Mouse (Mus musculus) forebrain, embryonic 14.5 days (tissue): Measurements from ENCODE around the gene Tada2a. TPM values are rescaled to one million over a fixed set of nuclear protein-coding genes. Genes with fewer than 3 reads are reported as not detected.
A peak's percentile ranks its signal among the peaks of the same experiment; 100 is the strongest.

Source experiments
- ATAC-seq: fragments of 200-750 bp; cut with Nextera tagmentation; 2 replicates; pipeline ENCODE4 v1.8.0; 2017; ENCODE audit warnings: mild to moderate bottlenecking, moderate library complexity
- DNase-seq: peaks from one replicate; pipeline ENCODE4 v3.0.0-alpha.2; 2015; ENCODE audit warnings: low spot score
- H3K27ac ChIP-seq: fragments of 300-500 bp; sonication (generic); 2 replicates; pipeline ENCODE4 v1.5.1; 2014; ENCODE audit warnings: low read depth, mild to moderate bottlenecking, control low read depth, low read length, moderate library complexity
- H3K27me3 ChIP-seq: fragments of 300-500 bp; sonication (generic); replicated peaks from 2 replicates; pipeline ENCODE4 v1.6.1; 2014; ENCODE audit warnings: low read length, control low read depth, mixed read lengths; ENCODE audit not compliant: control insufficient read depth, insufficient read depth
- H3K36me3 ChIP-seq: fragments of 300-500 bp; sonication (generic); 2 replicates; pipeline ENCODE4 v1.6.1; 2014; ENCODE audit warnings: low read length, control low read depth; ENCODE audit not compliant: control insufficient read depth, insufficient read depth
- H3K4me1 ChIP-seq: fragments of 300-500 bp; sonication (generic); 2 replicates; pipeline ENCODE4 v1.6.1; 2014; ENCODE audit warnings: antibody characterized with exemption, low read length, control low read depth; ENCODE audit not compliant: control insufficient read depth, insufficient read depth
- H3K4me2 ChIP-seq: fragments of 300-500 bp; sonication (generic); 2 replicates; pipeline ENCODE4 v1.6.1; 2014; ENCODE audit warnings: mild to moderate bottlenecking, control low read depth, low read length
- H3K4me3 ChIP-seq: fragments of 300-500 bp; sonication (generic); 2 replicates; pipeline ENCODE4 v1.5.1; 2014; ENCODE audit warnings: low read depth, low read length, control low read depth
- H3K9ac ChIP-seq: fragments of 300-500 bp; sonication (generic); 2 replicates; pipeline ENCODE4 v1.6.1; 2014; ENCODE audit warnings: mild to moderate bottlenecking, low read length, control low read depth, moderate library complexity
- H3K9me3 ChIP-seq: fragments of 300-500 bp; sonication (generic); replicated peaks from 2 replicates; pipeline ENCODE4 v1.6.1; 2016; ENCODE audit warnings: low read length, control low read depth, mixed read lengths; ENCODE audit not compliant: control insufficient read depth
- WGBS: fragments of 180-500 bp; shearing (Covaris S2); extraction: QIAGEN DNeasy Blood & Tissue Kit; methylation state at CpG from one replicate; pipeline ENCODE4 v1.1.7; 2014; 5-methylcytosine and 5-hydroxymethylcytosine counted together
- polyA plus RNA-seq: library from polyadenylated mRNA; unstranded; fragments of >200 nt; fragmentation: Nextera tagmentation; extraction: Ambion mirVana; gene quantifications from 2 replicates; pipeline ENCODE4 v1.2.1, GENCODE M21; 2014

The Tada2a gene
- polyA plus RNA-seq, 1 experiment from 2014 or later = 34.1 TPM

DNA sequence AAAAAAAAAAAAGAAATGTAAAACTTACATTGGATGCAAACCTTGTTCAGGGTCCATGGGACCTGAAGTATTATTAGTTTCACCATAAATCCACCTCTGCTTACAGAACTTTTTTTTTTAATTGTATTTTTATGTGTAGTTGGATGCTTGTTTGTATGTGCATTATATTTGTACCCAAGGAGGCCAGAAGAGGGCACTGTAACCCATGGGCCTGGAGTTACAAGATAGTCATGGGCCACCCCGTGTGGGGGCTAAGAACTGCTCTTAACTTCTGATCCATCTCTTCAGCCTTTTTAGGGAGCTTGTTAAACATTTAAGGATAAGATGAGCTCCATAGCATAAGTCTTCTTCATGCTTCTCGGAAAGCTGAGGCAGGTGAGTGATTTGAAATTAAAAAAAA, 21.5 kb upstream of the Tada2a start:
- Histone ChIP-seq H3K36me3 (no peaks in the 10 kb centered on the region), H3K4me2 (no peak overlapping the region), H3K9me3 (no peaks in the 10 kb centered on the region), H3K4me3 (no peak overlapping the region), H3K4me1 (no peaks in the 10 kb centered on the region), H3K9ac (no peak overlapping the region), H3K27me3 (no peaks in the 10 kb centered on the region), H3K27ac (no peak overlapping the region)
- DNase-seq (no peak), ATAC-seq (no peak)
- 65% methylated on average over 2 of the region's 2 CpGs for WGBS

DNA sequence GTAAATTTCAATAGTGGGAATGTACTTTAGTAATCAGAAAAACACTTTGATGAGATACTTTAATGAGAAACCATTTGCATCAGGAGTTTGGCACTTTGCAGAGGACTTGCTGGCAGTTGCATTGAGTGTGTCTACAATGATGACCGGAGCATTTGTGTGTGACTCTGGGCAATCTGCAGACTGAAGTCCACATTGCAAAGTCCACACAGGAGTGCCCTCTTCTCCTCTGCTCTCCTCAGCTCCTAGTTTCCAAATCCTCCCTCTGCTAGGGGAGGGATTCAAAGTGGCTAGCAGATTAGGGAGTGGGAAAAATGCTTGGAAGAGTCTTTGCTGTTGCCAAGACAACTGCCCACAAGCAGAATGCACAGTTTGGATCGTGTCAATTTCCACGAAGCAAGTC, 16.7 kb upstream of the Tada2a start:
- WGBS = 40% methylated on average over 3 of the region's 3 CpGs
- no peak for DNase-seq
- H3K4me1 ChIP-seq = no peaks in the 10 kb centered on the region
- no peaks in the 10 kb centered on the region for H3K36me3 ChIP-seq
- no peak for ATAC-seq
- no peaks in the 10 kb centered on the region for H3K27me3 ChIP-seq
- no peak overlapping the region for H3K9ac ChIP-seq
- no peak overlapping the region for H3K27ac ChIP-seq
- H3K4me2 ChIP-seq = no peak overlapping the region
- H3K9me3 ChIP-seq = no peaks in the 10 kb centered on the region
- H3K4me3 ChIP-seq = no peak overlapping the region

DNA sequence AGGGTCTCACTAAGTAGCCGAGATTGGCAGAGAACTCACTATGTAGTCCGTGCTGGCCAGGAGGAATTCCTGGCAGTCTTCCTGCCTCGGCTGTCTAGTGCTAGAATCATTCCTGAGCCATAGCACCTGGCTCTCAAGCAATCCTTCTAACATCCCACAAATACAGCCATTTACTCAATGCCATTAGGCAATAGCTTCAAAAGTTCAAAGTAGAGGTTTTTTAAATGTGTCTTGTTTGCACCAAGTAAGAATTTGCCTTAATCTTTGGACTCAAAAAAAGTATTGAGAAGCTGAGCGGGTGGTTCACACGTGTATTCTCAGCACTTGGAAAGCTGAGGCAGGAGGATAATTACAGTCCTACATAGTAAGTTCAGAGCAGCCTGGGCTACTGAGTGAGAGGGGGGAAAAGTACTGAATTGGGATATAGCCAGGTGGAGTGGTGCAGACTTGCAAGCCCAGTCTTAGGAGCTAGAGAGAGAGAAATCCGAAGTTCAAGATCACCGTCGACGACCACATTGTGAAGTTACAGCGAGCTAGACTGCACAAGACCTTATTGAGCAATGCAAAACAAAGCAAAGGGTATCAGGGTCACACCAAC, 15.9 kb upstream of the Tada2a start:
- H3K9ac ChIP-seq = no peak overlapping the region
- H3K36me3 ChIP-seq = no peaks in the 10 kb centered on the region
- no peak overlapping the region for H3K4me2 ChIP-seq
- H3K27me3 ChIP-seq = no peaks in the 10 kb centered on the region
- H3K27ac ChIP-seq = no peak overlapping the region
- H3K4me3 ChIP-seq = no peak overlapping the region
- no peaks in the 10 kb centered on the region for H3K9me3 ChIP-seq
- H3K4me1 ChIP-seq = no peaks in the 10 kb centered on the region
- 60% methylated on average over 10 of the region's 10 CpGs for WGBS
- ATAC-seq = no peak
- no peak for DNase-seq

GRCm38 (mm10) chr11:84141752-84142151, 12.4 kb upstream of the Tada2a start:
- no peak overlapping the region for H3K27ac ChIP-seq
- no peak for ATAC-seq

DNA sequence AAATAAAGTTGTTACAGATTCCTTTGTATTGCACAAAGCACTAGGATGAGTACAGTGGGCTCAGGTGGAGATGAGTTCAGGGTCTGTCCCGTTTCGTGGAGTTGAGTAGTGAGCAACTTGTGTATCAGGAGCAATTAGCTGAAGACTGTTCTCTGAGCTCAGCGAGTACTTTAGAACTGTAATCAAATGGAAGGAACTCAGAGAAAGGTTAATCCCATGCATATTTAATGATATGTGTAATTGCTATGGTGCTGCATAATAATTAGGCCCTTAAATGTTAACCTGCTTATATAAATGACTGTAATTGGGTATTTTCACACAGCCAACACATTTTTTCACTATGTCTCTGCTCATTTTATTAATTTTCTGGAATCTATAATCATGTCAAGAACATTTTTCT, 7.1 kb upstream of the Tada2a start:
- WGBS = 14% methylated on average over 3 of the region's 3 CpGs
- no peak overlapping the region for H3K4me3 ChIP-seq
- no peaks in the 10 kb centered on the region for H3K27me3 ChIP-seq
- no peaks in the 10 kb centered on the region for H3K36me3 ChIP-seq
- no peaks in the 10 kb centered on the region for H3K9me3 ChIP-seq
- peak; percentile 53 for DNase-seq
- H3K4me1 ChIP-seq = 0 out of 2 replicates have a peak, but pooled peaks cover 2% of the 10 kb centered on the region
- no peak overlapping the region for H3K4me2 ChIP-seq
- H3K9ac ChIP-seq = no peak overlapping the region
- no peak overlapping the region for H3K27ac ChIP-seq
- peak; percentile 61 for ATAC-seq

More at GRCm38 (mm10) chr11:84141752-84142151, 12.4 kb upstream of the Tada2a start:
- no peak overlapping the region for H3K4me2 ChIP-seq
- WGBS = 58% methylated on average over 2 of the region's 2 CpGs
- no peaks in the 10 kb centered on the region for H3K4me1 ChIP-seq
- no peaks in the 10 kb centered on the region for H3K36me3 ChIP-seq
- H3K27me3 ChIP-seq = no peaks in the 10 kb centered on the region
- H3K4me3 ChIP-seq = no peak overlapping the region
- peak; percentile 64 for DNase-seq
- no peak overlapping the region for H3K9ac ChIP-seq
- H3K9me3 ChIP-seq = no peaks in the 10 kb centered on the region

GRCm38 (mm10) chr11:84134331-84134860, 5.0 kb upstream of the Tada2a start:
- H3K27ac ChIP-seq = no peak overlapping the region
- no peak for ATAC-seq
- 90% methylated on average over 2 of the region's 2 CpGs for WGBS
- H3K4me3 ChIP-seq = no peak overlapping the region
- peaks cover 13% of the 10 kb centered on the region; the same call in 1 of the 2 replicates for H3K4me1 ChIP-seq
- no peaks in the 10 kb centered on the region for H3K36me3 ChIP-seq
- no peaks in the 10 kb centered on the region for H3K27me3 ChIP-seq
- DNase-seq = no peak
- H3K9ac ChIP-seq = no peak overlapping the region
- no peak overlapping the region for H3K4me2 ChIP-seq
- no peaks in the 10 kb centered on the region for H3K9me3 ChIP-seq

GRCm38 (mm10) chr11:84129799-84130185, 392 bp upstream of the Tada2a start:
- ATAC-seq = peak; percentile 62

DNA sequence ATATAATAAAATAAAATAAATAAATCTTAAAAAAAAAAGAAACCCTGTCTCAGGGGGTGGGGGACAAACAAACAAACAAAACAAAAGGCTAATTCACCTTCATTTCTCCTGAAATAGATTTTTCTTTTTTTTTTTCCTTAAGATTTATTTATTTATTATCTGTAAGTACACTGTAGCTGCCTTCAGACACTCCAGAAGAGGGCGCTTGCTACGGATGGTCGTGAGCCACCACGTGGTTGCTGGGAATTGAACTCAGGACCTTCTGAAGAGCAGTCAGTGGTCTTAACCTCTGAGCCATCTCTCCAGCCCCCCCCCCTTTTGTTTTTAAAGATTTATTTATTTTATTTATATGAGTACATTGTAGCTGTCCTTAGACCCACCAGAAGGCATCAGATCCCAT, 1.4 kb downstream of the Tada2a start:
- Histone ChIP-seq H3K4me2 (no peak overlapping the region), H3K9me3 (no peaks in the 10 kb centered on the region), H3K9ac (no peak overlapping the region), H3K27me3 (no peaks in the 10 kb centered on the region), H3K27ac (no peak overlapping the region), H3K4me3 (no peak overlapping the region), H3K36me3 (peaks cover 22% of the 10 kb centered on the region), H3K4me1 (peaks cover 10% of the 10 kb centered on the region; the same call in 1 of the 2 replicates)
- 87% methylated on average over 4 of the region's 4 CpGs for WGBS
- DNase-seq (no peak), ATAC-seq (no peak)

More at GRCm38 (mm10) chr11:84129799-84130185, 392 bp upstream of the Tada2a start:
- no peak overlapping the region for H3K27ac ChIP-seq
- peak overlapping the region; percentile 84 for H3K4me3 ChIP-seq
- H3K9me3 ChIP-seq = no peaks in the 10 kb centered on the region
- WGBS = 4% methylated on average over 11 of the region's 11 CpGs
- H3K4me1 ChIP-seq = peaks cover 10% of the 10 kb centered on the region; the same call in 1 of the 2 replicates
- H3K9ac ChIP-seq = peak overlapping the region; percentile 85
- peak overlapping the region; percentile 81 for H3K4me2 ChIP-seq
- peaks cover 21% of the 10 kb centered on the region for H3K36me3 ChIP-seq
- DNase-seq = no peak
- no peaks in the 10 kb centered on the region for H3K27me3 ChIP-seq
